8 mouse cellular contexts compared by ENCODE assay signal in the genomic region with DNA sequence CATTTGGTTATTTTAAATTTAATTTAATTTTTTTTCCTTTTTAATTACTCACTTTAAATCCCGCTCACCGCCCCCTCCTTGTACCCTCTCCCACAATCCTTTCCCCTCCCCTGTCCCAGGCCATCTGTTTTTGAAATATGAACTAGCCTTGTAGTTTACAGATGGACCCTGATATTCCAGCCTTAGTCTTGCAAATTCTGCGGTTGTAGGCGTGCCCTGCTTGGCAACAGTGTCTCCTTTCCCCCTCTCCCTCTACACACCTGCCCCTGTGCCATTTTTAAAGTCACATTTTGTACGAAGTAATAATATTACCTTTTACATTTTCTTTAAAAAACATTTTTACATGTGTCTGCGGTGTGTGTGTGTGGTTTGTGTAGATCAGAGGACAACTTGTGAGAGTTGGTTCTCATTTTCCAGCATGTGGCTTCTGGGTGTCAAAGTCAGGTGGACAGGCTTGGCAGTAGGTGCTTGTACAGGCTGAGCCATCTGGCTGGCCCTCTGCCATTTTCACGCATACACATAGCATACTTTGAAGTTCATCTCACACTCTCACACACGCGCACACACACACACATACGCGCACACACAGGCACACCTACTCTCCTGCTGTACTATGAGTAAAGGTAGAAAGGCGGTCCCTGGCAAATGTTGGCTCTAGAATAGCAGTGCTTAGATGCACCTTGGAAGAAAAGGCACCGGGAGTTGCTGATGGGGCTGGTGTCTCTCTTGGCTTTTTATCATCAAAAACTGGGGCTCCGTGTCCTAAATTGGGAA. TPM values are rescaled to one million over a fixed set of nuclear protein-coding genes. Genes with fewer than 3 reads are reported as not detected.
A peak's percentile ranks its signal among the peaks of the same experiment; 100 is the strongest.
DNase-seq lines count a peak whose midpoint lies in the region; ATAC-seq and TF ChIP-seq lines count a peak whose summit lies in the region.

No protein-coding gene starts in this region.

- no peak for TF ChIP-seq POLR2A in lung, adult 2 months (IDR thresholded peaks at IDR 0.05; ENCODE audit: borderline replicate concordance, extremely low read depth, low read depth, low read length)

- 61% methylated on average over 14 of the region's 14 CpGs for WGBS in lung, embryonic 15.5 days
- WGBS in lung, adult 2 months = 79% methylated on average over 14 of the region's 14 CpGs
- WGBS in hindbrain, embryonic 16.5 days = 62% methylated on average over 14 of the region's 14 CpGs
- 62% methylated on average over 14 of the region's 14 CpGs for WGBS in midbrain, embryonic 14.5 days

- H3K9ac ChIP-seq in lung, embryonic 15.5 days = peak overlapping the region; percentile 45
- H3K9ac ChIP-seq in hindbrain, embryonic 16.5 days (ENCODE audit: low read depth, low read length) = peak overlapping the region; percentile 81
- H3K9ac ChIP-seq in midbrain, embryonic 14.5 days (replicated peaks; ENCODE audit: low read length) = peak overlapping the region; percentile 70

- H3K4me3 ChIP-seq in lung, embryonic 15.5 days = peak overlapping the region; percentile 51
- no peak overlapping the region for H3K4me3 ChIP-seq in lung, adult 2 months (replicated peaks; ENCODE audit: extremely low read depth, low read depth, low read length)
- peak overlapping the region; percentile 63 for H3K4me3 ChIP-seq in hindbrain, embryonic 16.5 days (ENCODE audit: low read length)
- H3K4me3 ChIP-seq in midbrain, embryonic 14.5 days (replicated peaks; ENCODE audit: low read depth, low read length) = peak overlapping the region; percentile 48

- peak; percentile 13; the same call in 1 of the 2 replicates for ATAC-seq in lung, embryonic 15.5 days (ENCODE audit: borderline replicate concordance, extremely low read depth, low FRiP score, low TSS enrichment)
- no peak for ATAC-seq in hindbrain, embryonic 16.5 days
- ATAC-seq in midbrain, embryonic 14.5 days (ENCODE audit: low FRiP score, low TSS enrichment) = no peak

- peaks cover 32% of the 10 kb centered on the region for H3K27me3 ChIP-seq in lung, embryonic 15.5 days
- peaks cover 6% of the 10 kb centered on the region; the same call in 1 of the 2 replicates for H3K27me3 ChIP-seq in hindbrain, embryonic 16.5 days (replicated peaks; ENCODE audit: control insufficient read depth, insufficient read depth, low read length)
- H3K27me3 ChIP-seq in midbrain, embryonic 14.5 days (ENCODE audit: control insufficient read depth, insufficient read depth, low read length) = peaks cover 3% of the 10 kb centered on the region; the same call in 1 of the 2 replicates

- peak overlapping the region; percentile 83 for H3K4me2 ChIP-seq in lung, embryonic 15.5 days
- peak overlapping the region; percentile 94 for H3K4me2 ChIP-seq in hindbrain, embryonic 16.5 days (ENCODE audit: low read length)
- H3K4me2 ChIP-seq in midbrain, embryonic 14.5 days (ENCODE audit: low read length) = peak overlapping the region; percentile 92

- no peak for DNase-seq in lung, adult 2 months
- DNase-seq in embryo, embryonic 11 days = peak; percentile 39
- DNase-seq in midbrain, embryonic 14.5 days = no peak
- no peak for DNase-seq in adipocyte (ENCODE audit: low spot score)
- DNase-seq in lung, postnatal 25 days (ENCODE audit: low spot score) = no peak
- no peak for DNase-seq in kidney, postnatal 36 days

- H3K9me3 ChIP-seq in lung, embryonic 15.5 days = no peaks in the 10 kb centered on the region
- no peaks in the 10 kb centered on the region for H3K9me3 ChIP-seq in hindbrain, embryonic 16.5 days (ENCODE audit: control insufficient read depth, low read length)
- H3K9me3 ChIP-seq in midbrain, embryonic 14.5 days (ENCODE audit: control insufficient read depth, low read length) = no peaks in the 10 kb centered on the region

- peaks cover 13% of the 10 kb centered on the region; the same call in 1 of the 2 replicates for H3K4me1 ChIP-seq in lung, embryonic 15.5 days
- peaks cover 4% of the 10 kb centered on the region for H3K4me1 ChIP-seq in lung, adult 2 months (ENCODE audit: control insufficient read depth, insufficient read depth, low read length)
- peaks cover 11% of the 10 kb centered on the region for H3K4me1 ChIP-seq in hindbrain, embryonic 16.5 days (ENCODE audit: control insufficient read depth, insufficient read depth, low read depth, low read length)
- peaks cover 6% of the 10 kb centered on the region; the same call in 1 of the 2 replicates for H3K4me1 ChIP-seq in midbrain, embryonic 14.5 days (ENCODE audit: control insufficient read depth, insufficient read depth, low read length)

- H3K27ac ChIP-seq in lung, embryonic 15.5 days = no peak overlapping the region
- H3K27ac ChIP-seq in hindbrain, embryonic 16.5 days (ENCODE audit: low read depth, low read length) = no peak overlapping the region
- H3K27ac ChIP-seq in midbrain, embryonic 14.5 days (replicated peaks; ENCODE audit: low read depth, low read length) = no peak overlapping the region; the same call in 1 of the 2 replicates

- TF ChIP-seq CTCF in lung, adult 2 months (IDR thresholded peaks at IDR 0.05; ENCODE audit: insufficient read depth, low read length) = no peak

- no peaks in the 10 kb centered on the region for H3K36me3 ChIP-seq in lung, embryonic 15.5 days
- no peaks in the 10 kb centered on the region for H3K36me3 ChIP-seq in hindbrain, embryonic 16.5 days (ENCODE audit: control insufficient read depth, insufficient read depth, low read length)
- no peaks in the 10 kb centered on the region for H3K36me3 ChIP-seq in midbrain, embryonic 14.5 days (ENCODE audit: control insufficient read depth, insufficient read depth, low read length)

RNA-seq across cellular contexts. Expression of a gene that starts 7.7 kb away (rescaled TPM):
- 2.3 and 2.7 TPM in 2 replicates for polyA plus RNA-seq in lung, embryonic 15.5 days (2015; fragmentation: Nextera tagmentation; extraction: Ambion mirVana)
- polyA plus RNA-seq in lung, adult 2 months (2012; rRNA removed) = 11.5 and 16.8 TPM in 2 replicates
- 1.1 TPM in 2 replicates for polyA plus RNA-seq in hindbrain, embryonic 16.5 days (2015; fragmentation: Nextera tagmentation; extraction: Ambion mirVana)
- 0.82 and 1.1 TPM in 2 replicates for polyA plus RNA-seq in midbrain, embryonic 14.5 days (2014; fragmentation: Nextera tagmentation; extraction: Ambion mirVana)

RNA-seq across cellular contexts. Expression of a gene that starts 18.9 kb away (rescaled TPM):
- polyA plus RNA-seq in lung, embryonic 15.5 days (2015; fragmentation: Nextera tagmentation; extraction: Ambion mirVana) = 0.11 and 0.21 TPM in 2 replicates
- polyA plus RNA-seq in lung, adult 2 months (2012; rRNA removed) = 4.0 and 5.0 TPM in 2 replicates
- polyA plus RNA-seq in hindbrain, embryonic 16.5 days (2015; fragmentation: Nextera tagmentation; extraction: Ambion mirVana) = 0.17 and 0.20 TPM in 2 replicates
- polyA plus RNA-seq in midbrain, embryonic 14.5 days (2014; fragmentation: Nextera tagmentation; extraction: Ambion mirVana) = 0.07 TPM in 2 replicates
